Mouse (Mus musculus) embryo, embryonic 11 days (tissue): ENCODE measurements at regions not wholly inside any gene's neighbourhood (a gene's known extent, or its start where the extent isn't known, plus 50 kb on each side); places are given as distances from the start of the nearest gene placed in this dataset.

ENCODE experiments used
- DNase-seq: peaks from one replicate; pipeline ENCODE4 v3.0.0-alpha.2; 2015

- DNase-seq = no peak
Measured at GRCm38 (mm10) chr5:100244811-100245210, 85.2 kb upstream of the Tmem150c start.

GRCm38 (mm10) chr5:100240876-100241275 is 81.3 kb upstream of the Tmem150c start:
- DNase-seq = peak; percentile 63

GRCm38 (mm10) chr5:100239632-100240031 is 80.0 kb upstream of the Tmem150c start:
- no peak for DNase-seq

- DNase-seq = no peak
Measured at GRCm38 (mm10) chr5:100238287-100239036, 78.9 kb upstream of the Tmem150c start.

- DNase-seq = no peak
Measured at GRCm38 (mm10) chr5:100237674-100238278, 78.2 kb upstream of the Tmem150c start.

GRCm38 (mm10) chr5:100236277-100236676 is 76.7 kb upstream of the Tmem150c start:
- no peak for DNase-seq

GRCm38 (mm10) chr5:100232076-100232475 is 72.5 kb upstream of the Tmem150c start:
- DNase-seq = no peak

GRCm38 (mm10) chr5:100231574-100231973 is 72.0 kb upstream of the Tmem150c start:
- no peak for DNase-seq

- DNase-seq = no peak
Measured at GRCm38 (mm10) chr5:100230038-100230437, 70.4 kb upstream of the Tmem150c start.

- no peak for DNase-seq
Measured at GRCm38 (mm10) chr5:100227888-100228287, 68.3 kb upstream of the Tmem150c start.

GRCm38 (mm10) chr5:100226571-100227235 is 67.1 kb upstream of the Tmem150c start:
- DNase-seq = peak; percentile 69

- DNase-seq = no peak
Measured at GRCm38 (mm10) chr5:100225491-100225890, 65.9 kb upstream of the Tmem150c start.

- no peak for DNase-seq
Measured at GRCm38 (mm10) chr5:100224773-100225363, 65.3 kb upstream of the Tmem150c start.

- DNase-seq = no peak
Measured at GRCm38 (mm10) chr5:100221005-100221583, 61.5 kb upstream of the Tmem150c start.

GRCm38 (mm10) chr5:100220320-100220719 is 60.7 kb upstream of the Tmem150c start:
- no peak for DNase-seq

- DNase-seq = no peak
Measured at GRCm38 (mm10) chr5:100218256-100218851, 58.7 kb upstream of the Tmem150c start.

- peak; percentile 53 for DNase-seq
Measured at GRCm38 (mm10) chr5:100217178-100218035, 57.8 kb upstream of the Tmem150c start.

- DNase-seq = no peak
Measured at GRCm38 (mm10) chr5:100213901-100214300, 54.3 kb upstream of the Tmem150c start.

- DNase-seq = no peak
Measured at GRCm38 (mm10) chr5:100210708-100211107, 51.1 kb upstream of the Tmem150c start.
